Mouse (Mus musculus) intestine, postnatal 0 days (tissue): ENCODE results near the gene Eps8l1. TPM values are rescaled to one million over a fixed set of nuclear protein-coding genes. Genes with fewer than 3 reads are reported as not detected.
A peak's percentile ranks its signal among the peaks of the same experiment; 100 is the strongest.

Source experiments
- ATAC-seq: fragments of 200-750 bp; cut with Nextera tagmentation; 2 replicates; pipeline ENCODE4 v1.8.0; 2017; ENCODE audit warnings: mild to moderate bottlenecking, moderate TSS enrichment, moderate library complexity
- H3K27ac ChIP-seq: fragments of 300-500 bp; sonication (generic); 2 replicates; pipeline ENCODE4 v1.5.1; 2014; ENCODE audit warnings: mild to moderate bottlenecking, low read depth, low read length, moderate library complexity
- H3K27me3 ChIP-seq: fragments of 300-500 bp; sonication (generic); replicated peaks from 2 replicates; pipeline ENCODE4 v1.6.1; 2014; ENCODE audit warnings: low read length, mixed read lengths; ENCODE audit not compliant: control insufficient read depth, insufficient read depth
- H3K36me3 ChIP-seq: fragments of 300-500 bp; sonication (generic); 2 replicates; pipeline ENCODE4 v1.6.1; 2014; ENCODE audit warnings: mild to moderate bottlenecking, moderate library complexity; ENCODE audit not compliant: control insufficient read depth, insufficient read depth
- H3K4me1 ChIP-seq: fragments of 300-500 bp; sonication (generic); replicated peaks from 2 replicates; pipeline ENCODE4 v1.6.1; 2014; ENCODE audit warnings: antibody characterized with exemption, low read length, mixed read lengths; ENCODE audit not compliant: control insufficient read depth, insufficient read depth
- H3K4me2 ChIP-seq: fragments of 300-500 bp; sonication (generic); replicated peaks from 2 replicates; pipeline ENCODE4 v1.6.1; 2014; ENCODE audit warnings: low read depth, mild to moderate bottlenecking, moderate library complexity
- H3K4me3 ChIP-seq: fragments of 300-500 bp; sonication (generic); 2 replicates; pipeline ENCODE4 v1.5.1; 2014; ENCODE audit warnings: low read depth, low read length
- H3K9ac ChIP-seq: fragments of 300-500 bp; sonication (generic); 2 replicates; pipeline ENCODE4 v1.6.1; 2014; ENCODE audit warnings: mild to moderate bottlenecking, low read depth, low read length
- H3K9me3 ChIP-seq: fragments of 300-500 bp; sonication (generic); 2 replicates; pipeline ENCODE4 v1.6.1; 2016; ENCODE audit warnings: mixed run types; ENCODE audit not compliant: control insufficient read depth
- CTCF ChIP-seq: sonication (generic); IDR thresholded peaks from 2 replicates; pipeline ENCODE4 v1.5.1; 2016; ENCODE audit warnings: low read depth, mild to moderate bottlenecking, control low read depth, antibody characterized with exemption, moderate library complexity
- WGBS: fragments of 180-500 bp; shearing (Covaris S2); extraction: QIAGEN DNeasy Blood & Tissue Kit; methylation state at CpG from one replicate; pipeline ENCODE4 v1.1.7; 2014; 5-methylcytosine and 5-hydroxymethylcytosine counted together
- microRNA-seq: library from miRNA; unstranded; fragments of <30 nt; microRNA quantifications from one replicate; pipeline ENCODE4, GENCODE M21; 2016
- polyA plus RNA-seq: library from polyadenylated mRNA; unstranded; fragments of >200 nt; fragmentation: Nextera tagmentation; extraction: Ambion mirVana; gene quantifications from 2 replicates; pipeline ENCODE4 v1.2.1, GENCODE M21; 2015

Eps8l1 gene
- polyA plus RNA-seq, 1 experiment from 2014 or later, result 1.7 TPM

DNA sequence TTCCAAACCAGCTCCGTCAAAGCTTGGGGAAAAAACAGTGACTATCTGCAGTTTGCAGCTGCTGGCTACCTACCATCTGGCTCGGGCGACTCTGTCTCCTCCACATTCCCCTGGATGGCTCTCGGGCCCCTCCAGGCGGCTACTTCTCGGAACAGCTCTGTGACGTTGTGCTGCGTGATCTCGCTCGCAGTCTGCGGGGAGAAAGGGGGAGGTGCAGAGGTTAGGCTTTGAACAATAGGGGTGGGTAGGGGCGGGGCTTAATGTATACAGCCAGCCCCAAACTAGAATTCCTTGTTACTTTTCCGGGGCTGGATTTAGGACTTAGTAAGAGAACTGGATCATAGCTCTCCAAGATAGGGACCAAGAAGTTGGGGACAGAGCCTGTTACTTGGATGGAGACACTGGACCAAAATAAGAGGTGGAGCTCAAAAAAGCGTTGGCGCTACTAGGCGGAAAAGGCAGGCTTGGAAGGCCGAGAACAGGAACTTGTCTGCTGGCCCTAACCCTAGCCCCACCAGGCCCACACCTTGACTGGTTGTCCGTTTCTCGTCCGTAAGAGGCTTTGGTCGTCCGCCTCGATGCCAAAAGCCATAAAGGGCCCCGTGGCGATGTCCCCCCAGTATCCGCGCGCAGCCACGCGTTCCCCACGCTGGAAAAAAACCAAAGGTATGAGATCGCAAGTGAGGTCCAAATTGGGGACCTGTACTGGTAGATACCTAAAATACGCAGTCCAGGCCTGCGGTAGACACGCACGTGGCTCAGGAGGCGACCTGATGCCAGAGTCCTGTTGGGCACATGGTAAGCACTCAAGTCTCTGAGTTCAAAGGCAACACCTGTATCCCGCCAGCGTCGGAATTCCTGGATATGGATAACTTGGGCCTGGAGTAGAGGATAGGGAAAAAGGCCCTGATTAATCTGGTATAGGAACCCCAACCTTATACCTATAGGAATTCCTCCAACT lies 66.1 kb downstream of the Eps8l1 start:
- H3K4me2 ChIP-seq, result peak overlapping the region; percentile 69
- WGBS, result 27% methylated on average over 40 of the region's 40 CpGs
- no peaks in the 10 kb centered on the region for H3K36me3 ChIP-seq
- peak overlapping the region; percentile 30 for H3K4me3 ChIP-seq
- H3K27me3 ChIP-seq, result no peaks in the 10 kb centered on the region
- H3K27ac ChIP-seq, result no peak overlapping the region
- ATAC-seq, result peak; percentile 86
- H3K9ac ChIP-seq, result peak overlapping the region; percentile 23; the same call in 1 of the 2 replicates
- no peaks in the 10 kb centered on the region for H3K9me3 ChIP-seq
- peak; percentile 92 for TF ChIP-seq CTCF
- H3K4me1 ChIP-seq, result no peaks in the 10 kb centered on the region

GRCm38 (mm10) chr7:4527302-4527689 lies 66.8 kb downstream of the Eps8l1 start:
- Histone ChIP-seq H3K9ac (no peak overlapping the region), H3K4me3 (no peak overlapping the region), H3K36me3 (no peaks in the 10 kb centered on the region), H3K27ac (no peak overlapping the region), H3K9me3 (no peaks in the 10 kb centered on the region), H3K27me3 (no peaks in the 10 kb centered on the region), H3K4me2 (peak overlapping the region; percentile 69), H3K4me1 (0 out of 2 replicates have a peak, but pooled peaks cover 4% of the 10 kb centered on the region)
- 66% methylated on average over 18 of the region's 18 CpGs for WGBS
- no peak for ATAC-seq
- TF ChIP-seq CTCF, result no peak

Small RNAs within 50 kb of the gene (microRNA-seq; reads per million reads assigned to microRNA genes)
- not detected for gene Gm24605

Other genes with a start within 250 kb of the Eps8l1 start
- gene Lilra5, start 222.9 kb upstream of the Eps8l1 start, polyA plus RNA-seq, result 0.37 and 0.47 TPM in 2 replicates
- gene Ncr1, start 123.0 kb upstream of the Eps8l1 start, polyA plus RNA-seq, result not detected in 2 replicates
- gene Gp6, start 62.9 kb upstream of the Eps8l1 start, polyA plus RNA-seq, result not detected in 2 replicates
- 11.0 and 11.4 TPM in 2 replicates for gene Rdh13, start 15.0 kb upstream of the Eps8l1 start, polyA plus RNA-seq
- gene Ppp1r12c, start 41.0 kb downstream of the Eps8l1 start, polyA plus RNA-seq, result 33.6 and 33.9 TPM in 2 replicates
- gene Tnnt1, start 55.7 kb downstream of the Eps8l1 start, polyA plus RNA-seq, result 20.1 and 24.3 TPM in 2 replicates
- gene Tnni3, start 63.6 kb downstream of the Eps8l1 start, polyA plus RNA-seq, result 1.1 TPM in 2 replicates
- gene Dnaaf3, start 71.8 kb downstream of the Eps8l1 start, polyA plus RNA-seq, result 0.33 and 0.54 TPM in 2 replicates
- 5.3 and 5.7 TPM in 2 replicates for gene Syt5, start 86.9 kb downstream of the Eps8l1 start, polyA plus RNA-seq
- 16.7 and 17.1 TPM in 2 replicates for gene Ptprh, start 143.4 kb downstream of the Eps8l1 start, polyA plus RNA-seq
- 25.1 and 31.4 TPM in 2 replicates for gene Tmem86b, start 170.7 kb downstream of the Eps8l1 start, polyA plus RNA-seq
- 4.7 and 5.8 TPM in 2 replicates for gene Ppp6r1, start 198.3 kb downstream of the Eps8l1 start, polyA plus RNA-seq
- 43.3 and 45.6 TPM in 2 replicates for gene Hspbp1, start 224.4 kb downstream of the Eps8l1 start, polyA plus RNA-seq
- 0.89 and 0.98 TPM in 2 replicates for gene Brsk1, start 229.9 kb downstream of the Eps8l1 start, polyA plus RNA-seq